Mouse (Mus musculus) CH12.LX (cell line): ENCODE data around the gene Arhgap18. TPM values are rescaled to one million over a fixed set of nuclear protein-coding genes. Genes with fewer than 3 reads are reported as not detected.

Source experiments
- DNase-seq: peaks from one replicate; pipeline ENCODE4 v3.0.0-alpha.2; 2013; ENCODE audit errors: extremely low read depth
- H3K27ac ChIP-seq: 2 replicates; pipeline ENCODE4 v1.5.1; 2012; ENCODE audit warnings: low read depth, mild to moderate bottlenecking, control low read depth, moderate library complexity; ENCODE audit not compliant: insufficient read depth
- H3K27me3 ChIP-seq: replicated peaks from 2 replicates; pipeline ENCODE3; 2012; ENCODE audit warnings: inconsistent platforms
- H3K36me3 ChIP-seq, 2 experiments: replicated peaks in 1 of 2; 2 replicates each; pipeline versions ENCODE3 to v1.6.1; 2012; ENCODE audit warnings: inconsistent platforms in 1 of 2, low read length in 1 of 2, mild to moderate bottlenecking in 1 of 2, mixed read lengths in 1 of 2, moderate library complexity in 1 of 2; ENCODE audit not compliant: control insufficient read depth in 1 of 2, insufficient read depth in 1 of 2
- H3K4me1 ChIP-seq, 2 experiments: 2 replicates each; pipeline ENCODE4 v1.6.1; 2012; ENCODE audit warnings: inconsistent platforms in 1 of 2, moderate library complexity in 1 of 2; ENCODE audit not compliant: insufficient read depth in 2 of 2, control insufficient read depth in 1 of 2
- H3K4me2 ChIP-seq: 2 replicates; pipeline ENCODE4 v1.6.1; 2012; ENCODE audit warnings: low read depth, mild to moderate bottlenecking, control low read depth; ENCODE audit not compliant: poor library complexity, insufficient read depth, severe bottlenecking
- H3K4me3 ChIP-seq, 3 experiments: fragments of 150-350 bp in 1 of 3; sonication (generic) in 1 of 3; replicated peaks in 1 of 3; 2 replicates each; pipeline versions ENCODE3 to v1.5.1; 2011 to 2012; ENCODE audit warnings: low read depth in 2 of 3, low read length in 2 of 3, mild to moderate bottlenecking in 2 of 3, moderate library complexity in 2 of 3, control low read depth in 1 of 3, improper control_type of control experiment in 1 of 3, inconsistent platforms in 1 of 3, mixed read lengths in 1 of 3; ENCODE audit not compliant: poor library complexity in 1 of 3
- H3K79me2 ChIP-seq: replicated peaks from 2 replicates; pipeline ENCODE4 v1.6.1; 2012; ENCODE audit warnings: mild to moderate bottlenecking, moderate library complexity; ENCODE audit not compliant: control insufficient read depth, poor library complexity, insufficient read depth, severe bottlenecking; ENCODE audit errors: extremely low read depth
- H3K9ac ChIP-seq: 2 replicates; pipeline ENCODE4 v1.6.1; 2012; ENCODE audit warnings: low read depth, mild to moderate bottlenecking, control low read depth, moderate library complexity; ENCODE audit not compliant: insufficient read depth
- H3K9me3 ChIP-seq: replicated peaks from 2 replicates; pipeline ENCODE3; 2012; ENCODE audit warnings: low read length, inconsistent platforms, mixed read lengths
- BHLHE40 ChIP-seq: IDR thresholded peaks from 2 replicates; pipeline ENCODE4 v1.6.1; 2011; ENCODE audit warnings: mild to moderate bottlenecking, low read depth, low read length, improper control_type of control experiment
- CHD1 ChIP-seq: IDR thresholded peaks from 2 replicates; pipeline ENCODE4 v1.6.1; 2012; ENCODE audit warnings: low read depth, low read length, improper control_type of control experiment, inconsistent platforms
- CHD2 ChIP-seq: IDR thresholded peaks from 2 replicates; pipeline ENCODE4 v1.6.1; 2011; ENCODE audit warnings: low read length, improper control_type of control experiment
- ELF1 ChIP-seq: IDR thresholded peaks from 2 replicates; pipeline ENCODE4 v1.6.1; 2014; ENCODE audit warnings: low read depth, mild to moderate bottlenecking, inconsistent platforms, low read length, improper control_type of control experiment
- EP300 ChIP-seq: IDR thresholded peaks from 2 replicates; pipeline ENCODE4 v1.6.1; 2011; ENCODE audit warnings: low read length, improper control_type of control experiment
- GABPA ChIP-seq: IDR thresholded peaks from 2 replicates; pipeline ENCODE4 v1.6.1; 2012; ENCODE audit warnings: low read depth, low read length, improper control_type of control experiment, inconsistent platforms; ENCODE audit not compliant: insufficient replicate concordance
- HCFC1 ChIP-seq: IDR thresholded peaks from 2 replicates; pipeline ENCODE4 v1.6.1; 2012; ENCODE audit warnings: low read depth, mild to moderate bottlenecking, inconsistent platforms, low read length, improper control_type of control experiment
- JUN ChIP-seq: IDR thresholded peaks from 2 replicates; pipeline ENCODE4 v1.6.1; 2011; ENCODE audit warnings: low read depth, mild to moderate bottlenecking, low read length, improper control_type of control experiment, moderate library complexity; ENCODE audit not compliant: insufficient read depth
- JUND ChIP-seq: conservative IDR thresholded peaks from 2 replicates; pipeline ENCODE4 v1.6.1; 2011; ENCODE audit warnings: low read depth, low read length, improper control_type of control experiment
- KAT2A ChIP-seq: IDR thresholded peaks from 2 replicates; pipeline ENCODE4 v1.6.1; 2012; ENCODE audit warnings: low read length, improper control_type of control experiment, inconsistent platforms; ENCODE audit not compliant: insufficient replicate concordance
- MAFK ChIP-seq: IDR thresholded peaks from 2 replicates; pipeline ENCODE4 v1.6.1; 2011; ENCODE audit warnings: low read length, improper control_type of control experiment; ENCODE audit not compliant: insufficient replicate concordance
- MAX ChIP-seq: IDR thresholded peaks from 2 replicates; pipeline ENCODE4 v1.6.1; 2011; ENCODE audit warnings: low read length, improper control_type of control experiment
- MAZ ChIP-seq: IDR thresholded peaks from 2 replicates; pipeline ENCODE4 v1.6.1; 2012; ENCODE audit warnings: low read depth, mild to moderate bottlenecking, inconsistent platforms, low read length, improper control_type of control experiment, moderate library complexity
- MXI1 ChIP-seq: IDR thresholded peaks from 2 replicates; pipeline ENCODE4 v1.6.1; 2011; ENCODE audit warnings: mild to moderate bottlenecking, low read depth, low read length, improper control_type of control experiment
- NELFE ChIP-seq: IDR thresholded peaks from 2 replicates; pipeline ENCODE4 v1.6.1; 2011; ENCODE audit warnings: low read depth, low read length, improper control_type of control experiment
- NRF1 ChIP-seq: IDR thresholded peaks from 2 replicates; pipeline ENCODE4 v1.6.1; 2014; ENCODE audit warnings: low read depth, mild to moderate bottlenecking, inconsistent platforms, low read length, improper control_type of control experiment, moderate library complexity
- PAX5 ChIP-seq: IDR thresholded peaks from 2 replicates; pipeline ENCODE4 v1.6.1; 2012; ENCODE audit warnings: low read length, inconsistent platforms, mixed read lengths
- POLR2A ChIP-seq: IDR thresholded peaks from 2 replicates; pipeline ENCODE4 v1.6.1; 2011; ENCODE audit warnings: low read depth, mild to moderate bottlenecking, improper control_type of control experiment, low read length
- RAD21 ChIP-seq: IDR thresholded peaks from 2 replicates; pipeline ENCODE4 v1.6.1; 2011; ENCODE audit warnings: low read depth, mild to moderate bottlenecking, low read length, improper control_type of control experiment, moderate library complexity
- SIN3A ChIP-seq: IDR thresholded peaks from 2 replicates; pipeline ENCODE4 v1.6.1; 2012; ENCODE audit warnings: low read length, improper control_type of control experiment, inconsistent platforms
- SMC3 ChIP-seq: IDR thresholded peaks from 2 replicates; pipeline ENCODE4 v1.6.1; 2011; ENCODE audit warnings: low read depth, low read length, improper control_type of control experiment
- TBP ChIP-seq: conservative IDR thresholded peaks from 2 replicates; pipeline ENCODE4 v1.6.1; 2011; ENCODE audit warnings: low read depth, low read length, improper control_type of control experiment
- TCF12 ChIP-seq: IDR thresholded peaks from 2 replicates; pipeline ENCODE4 v1.6.1; 2014; ENCODE audit warnings: low read depth, mild to moderate bottlenecking, inconsistent platforms, low read length, improper control_type of control experiment
- UBTF ChIP-seq: IDR thresholded peaks from 2 replicates; pipeline ENCODE4 v1.6.1; 2012; ENCODE audit warnings: low read depth, mild to moderate bottlenecking, inconsistent platforms, low read length, improper control_type of control experiment, moderate library complexity
- ZNF384 ChIP-seq: IDR thresholded peaks from 2 replicates; pipeline ENCODE4 v1.6.1; 2012; ENCODE audit warnings: low read depth, low read length, improper control_type of control experiment, inconsistent platforms
- dilution Hi-C: fragments of 300-500 bp; cut with MboI; formaldehyde crosslinking; loops from 2 replicates; pipeline ENCODE4 v1.14.3; 2020; ENCODE audit warnings: low sequenced_read_pairs; ENCODE audit not compliant: extremely low pct_unique_long_range_greater_than_20kb, extremely low pct_ligation_motif_present
- in situ Hi-C: fragments of 300-500 bp; cut with MboI; formaldehyde crosslinking; loops from 3 replicates; pipeline ENCODE4 v1.14.3; 2019; ENCODE audit warnings: low sequenced_read_pairs, low pct_ligation_motif_present, low pct_unique_long_range_greater_than_20kb, mixed read lengths
- polyA plus RNA-seq: library from polyadenylated mRNA; unstranded; fragments of >175 nt; gene quantifications from 2 replicates; pipeline ENCODE4 v1.2.1, GENCODE M21; 2012; ENCODE audit warnings: low read depth; ENCODE audit not compliant: insufficient read length
- total RNA-seq, 2 experiments: library from RNA; depleted of rRNA; stranded (reverse); fragments of 300-350 nt in 1 of 2; fragments of >200 nt in 1 of 2; gene quantifications; 2 replicates each; pipeline ENCODE4 v1.2.3; 2012 to 2014

Gene Arhgap18
- total and polyA plus RNA-seq, 3 experiments, result 3.3 to 4.2 (median 3.3) TPM

- Histone ChIP-seq H3K27ac (no peak overlapping the region), H3K79me2 (no peaks in the 10 kb centered on the region), H3K4me2 (no peak overlapping the region), H3K9ac (no peak overlapping the region), H3K4me1 (peaks cover 0 to 7% of the 10 kb centered on the region in 2 experiments; a peak in 2 of 4 replicates), H3K4me3 (no peak overlapping the region), H3K9me3 (no peaks in the 10 kb centered on the region), H3K27me3 (no peaks in the 10 kb centered on the region), H3K36me3 (no peaks in the 10 kb centered on the region)
- dilution Hi-C loops, result no loop called here
- in situ Hi-C loops, result loop anchor here (10.0 kb wide), 1 partner anchor 131 kb away; no protein-coding TSS in a partner anchor
- DNase-seq, result no peak
- no peak for TF ChIP-seq UBTF
- no peak for TF ChIP-seq EP300
- no peak for TF ChIP-seq MAX
- no peak for TF ChIP-seq ELF1
- no peak for TF ChIP-seq PAX5
- TF ChIP-seq TBP, result no peak
- TF ChIP-seq JUN, result no peak
- no peak for TF ChIP-seq CHD1
- TF ChIP-seq NELFE, result no peak
- no peak for TF ChIP-seq MAFK
- TF ChIP-seq RAD21, result no peak
- TF ChIP-seq POLR2A, result no peak
- no peak for TF ChIP-seq TCF12
- no peak for TF ChIP-seq GABPA
- no peak for TF ChIP-seq MAZ
- TF ChIP-seq BHLHE40, result no peak
- TF ChIP-seq ZNF384, result no peak
These were observed 785 bp downstream of the Arhgap18 start for GRCm38 (mm10) chr10:26754006-26754405.

- DNase-seq, result no peak
- H3K36me3 ChIP-seq, result no peaks in the 10 kb centered on the region
- no peaks in the 10 kb centered on the region for H3K27me3 ChIP-seq
- H3K4me2 ChIP-seq, result no peak overlapping the region
- no peaks in the 10 kb centered on the region for H3K79me2 ChIP-seq
- no peak overlapping the region for H3K4me3 ChIP-seq
- dilution Hi-C loops (no loop called here), in situ Hi-C loops (loop anchor here (10.0 kb wide), 1 partner anchor 128 kb away; no protein-coding TSS in a partner anchor)
- no peak for TF ChIP-seq CHD2
- TF ChIP-seq HCFC1, result no peak
- no peak for TF ChIP-seq JUND
- no peak for TF ChIP-seq MXI1
- no peak for TF ChIP-seq JUN
- TF ChIP-seq KAT2A, result no peak
- no peak for TF ChIP-seq SMC3
- no peak for TF ChIP-seq ELF1
- TF ChIP-seq CHD1, result no peak
- TF ChIP-seq SIN3A, result no peak
- TF ChIP-seq PAX5, result no peak
- TF ChIP-seq MAZ, result no peak
- TF ChIP-seq NRF1, result no peak
- TF ChIP-seq MAX, result no peak
- no peak overlapping the region for H3K9ac ChIP-seq
- H3K9me3 ChIP-seq, result no peaks in the 10 kb centered on the region
- peaks cover 0 to 7% of the 10 kb centered on the region in 2 experiments; a peak in 2 of 4 replicates for H3K4me1 ChIP-seq
- no peak overlapping the region for H3K27ac ChIP-seq
These were observed 4.0 kb downstream of the Arhgap18 start for GRCm38 (mm10) chr10:26757231-26757630.
